Mouse (Mus musculus) MEL (cell line): ENCODE results near the gene Gm10024.
"Not testable (repeated sequence)": the region's sequence is repeated elsewhere in the genome, so short reads cannot be mapped to it uniquely, and the experiment has no call there.

Source experiments
- CTCF ChIP-seq, 3 experiments: IDR thresholded peaks in 2 of 3; conservative IDR thresholded peaks in 1 of 3; 2 replicates each; pipeline ENCODE4 v1.5.1; 2011 to 2012; ENCODE audit warnings: low read length in 3 of 3, low read depth in 2 of 3, mild to moderate bottlenecking in 2 of 3, improper control_type of control experiment in 1 of 3, inconsistent platforms in 1 of 3, mixed read lengths in 1 of 3, moderate library complexity in 1 of 3; ENCODE audit not compliant: control insufficient read depth in 1 of 3, insufficient read depth in 1 of 3, poor library complexity in 1 of 3, severe bottlenecking in 1 of 3
- GATA1 ChIP-seq: IDR thresholded peaks from 2 replicates; pipeline ENCODE4 v1.6.1; 2011; ENCODE audit warnings: low read depth, low read length, improper control_type of control experiment
- HCFC1 ChIP-seq: IDR thresholded peaks from 2 replicates; pipeline ENCODE4 v1.6.1; 2012; ENCODE audit warnings: low read depth, mild to moderate bottlenecking, inconsistent platforms, low read length, improper control_type of control experiment, moderate library complexity
- JUND ChIP-seq: IDR thresholded peaks from 2 replicates; pipeline ENCODE4 v1.6.1; 2011; ENCODE audit warnings: low read depth, mild to moderate bottlenecking, improper control_type of control experiment, low read length
- MXI1 ChIP-seq: IDR thresholded peaks from 2 replicates; pipeline ENCODE4 v1.6.1; 2011; ENCODE audit warnings: mild to moderate bottlenecking, low read depth, low read length, improper control_type of control experiment
- POLR2A ChIP-seq, 2 experiments: IDR thresholded peaks; 2 replicates each; pipeline ENCODE4 v1.6.1; 2011 to 2012; ENCODE audit warnings: low read length in 2 of 2, mild to moderate bottlenecking in 2 of 2, control low read depth in 1 of 2, improper control_type of control experiment in 1 of 2, low read depth in 1 of 2, moderate library complexity in 1 of 2; ENCODE audit not compliant: control insufficient read depth in 1 of 2, insufficient read depth in 1 of 2, poor library complexity in 1 of 2
- POLR2AphosphoS2 ChIP-seq: IDR thresholded peaks from 2 replicates; pipeline ENCODE4 v1.6.1; 2011; ENCODE audit warnings: low read length, improper control_type of control experiment
- RAD21 ChIP-seq: IDR thresholded peaks from 2 replicates; pipeline ENCODE4 v1.6.1; 2011; ENCODE audit warnings: mild to moderate bottlenecking, low read depth, low read length, improper control_type of control experiment
- RCOR1 ChIP-seq: IDR thresholded peaks from 2 replicates; pipeline ENCODE4 v1.6.1; 2012; ENCODE audit warnings: low read depth, mild to moderate bottlenecking, inconsistent platforms, low read length, improper control_type of control experiment
- USF2 ChIP-seq, 2 experiments: IDR thresholded peaks; 2 replicates each; pipeline ENCODE4 v1.6.1; 2011 to 2012; ENCODE audit warnings: improper control_type of control experiment in 2 of 2, low read length in 2 of 2, borderline replicate concordance in 1 of 2, inconsistent platforms in 1 of 2, low read depth in 1 of 2, mild to moderate bottlenecking in 1 of 2; ENCODE audit not compliant: insufficient read depth in 1 of 2
- ZC3H11A ChIP-seq: IDR thresholded peaks from 2 replicates; pipeline ENCODE4 v1.6.1; 2012; ENCODE audit warnings: low read depth, mild to moderate bottlenecking, inconsistent platforms, low read length, improper control_type of control experiment

DNA sequence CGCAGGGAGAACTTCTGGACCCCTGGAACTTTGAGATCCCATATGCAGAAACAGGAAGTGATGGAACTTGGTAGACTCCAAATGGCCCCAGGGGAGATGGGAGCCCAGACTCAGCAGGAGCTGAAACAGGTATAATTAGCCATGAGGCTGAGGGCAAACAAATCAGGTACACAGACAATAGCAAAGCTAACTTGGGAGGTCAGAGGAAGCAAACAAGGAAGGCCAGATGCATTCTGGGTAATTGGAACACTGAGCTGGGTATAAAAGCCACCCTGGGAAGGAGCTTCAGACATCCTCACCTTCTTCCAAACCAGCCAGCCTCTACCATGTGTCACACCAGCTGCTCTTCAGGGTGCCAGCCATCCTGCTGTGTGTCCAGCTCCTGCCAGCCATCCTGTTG lies 9.0 kb downstream of the Gm10024 start, which contains the start of gene Krtap12-1:
- not testable (repeated sequence) for TF ChIP-seq POLR2A (IDR thresholded peaks at IDR 0.05; ENCODE audit: control insufficient read depth in 1 of 2, insufficient read depth in 1 of 2, low read depth in 1 of 2, low read length in 2 of 2, poor library complexity in 1 of 2); CTCF (IDR thresholded peaks at IDR 0.05 in 2 of 3, conservative IDR thresholded peaks at IDR 0.05 in 1 of 3; ENCODE audit: control insufficient read depth in 1 of 3, insufficient read depth in 1 of 3, low read depth in 2 of 3, low read length in 3 of 3, poor library complexity in 1 of 3, severe bottlenecking in 1 of 3); POLR2AphosphoS2; GATA1; HCFC1; JUND; USF2 (IDR thresholded peaks at IDR 0.05; ENCODE audit: borderline replicate concordance in 1 of 2, insufficient read depth in 1 of 2, low read depth in 1 of 2, low read length in 2 of 2); ZC3H11A; MXI1; RCOR1; RAD21
